Mouse (Mus musculus) kidney, adult 9 months (tissue): ENCODE measurements around the gene Grip1.
A peak's percentile ranks its signal among the peaks of the same experiment; 100 is the strongest.

Experiments
- DNase-seq: peaks from one replicate; pipeline ENCODE4 v3.0.0; 2022

Gene Grip1

GRCm38 (mm10) chr10:119463345-119463744, 9.7 kb downstream of the Grip1 start:
- DNase-seq = no peak

- DNase-seq = no peak
Observed at GRCm38 (mm10) chr10:119463793-119464192, 10.2 kb downstream of the Grip1 start.

DNA sequence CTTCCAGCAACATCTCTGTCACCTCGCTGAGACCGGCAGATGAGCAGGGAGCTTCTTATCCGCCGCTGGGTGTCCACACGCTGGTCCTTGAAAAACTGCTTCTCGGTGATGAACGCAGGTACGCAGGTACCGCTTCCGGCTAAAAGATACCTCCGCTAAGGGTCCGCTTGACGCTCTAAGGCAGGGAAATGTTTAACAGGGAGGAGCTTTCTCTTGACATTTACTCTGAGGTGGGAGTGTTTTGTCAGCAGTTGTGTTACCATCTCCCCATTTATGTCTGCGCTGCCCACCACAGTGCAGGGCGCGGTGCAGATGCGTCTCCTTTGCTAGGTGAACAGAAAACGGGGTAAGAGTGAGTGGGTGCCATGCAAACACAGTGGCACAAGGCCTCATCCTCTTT, 14.3 kb downstream of the Grip1 start:
- DNase-seq = no peak

- DNase-seq = no peak
Observed at GRCm38 (mm10) chr10:119470096-119470495, 16.5 kb downstream of the Grip1 start.

DNA sequence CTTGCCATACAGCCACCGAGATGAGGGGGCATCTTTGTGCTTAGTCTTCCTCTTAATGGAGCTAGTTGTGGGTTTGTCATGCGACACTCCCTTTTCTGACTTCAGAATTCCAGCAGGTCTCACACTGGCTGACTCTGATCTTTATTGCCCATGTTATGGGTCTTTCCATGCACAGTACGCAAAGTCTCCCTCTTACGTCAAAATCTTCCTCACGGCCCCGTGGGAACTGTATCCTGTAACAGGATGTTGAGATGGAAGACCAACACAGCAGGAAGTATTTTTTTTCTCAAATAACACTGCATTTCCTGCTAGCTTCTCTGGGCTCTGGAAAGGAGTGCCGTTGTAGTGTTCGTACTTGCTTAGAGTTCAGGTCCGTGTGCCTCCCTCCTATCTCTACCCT, 21.5 kb downstream of the Grip1 start:
- no peak for DNase-seq

GRCm38 (mm10) chr10:119477661-119478060, 24.0 kb downstream of the Grip1 start:
- DNase-seq = no peak

DNA sequence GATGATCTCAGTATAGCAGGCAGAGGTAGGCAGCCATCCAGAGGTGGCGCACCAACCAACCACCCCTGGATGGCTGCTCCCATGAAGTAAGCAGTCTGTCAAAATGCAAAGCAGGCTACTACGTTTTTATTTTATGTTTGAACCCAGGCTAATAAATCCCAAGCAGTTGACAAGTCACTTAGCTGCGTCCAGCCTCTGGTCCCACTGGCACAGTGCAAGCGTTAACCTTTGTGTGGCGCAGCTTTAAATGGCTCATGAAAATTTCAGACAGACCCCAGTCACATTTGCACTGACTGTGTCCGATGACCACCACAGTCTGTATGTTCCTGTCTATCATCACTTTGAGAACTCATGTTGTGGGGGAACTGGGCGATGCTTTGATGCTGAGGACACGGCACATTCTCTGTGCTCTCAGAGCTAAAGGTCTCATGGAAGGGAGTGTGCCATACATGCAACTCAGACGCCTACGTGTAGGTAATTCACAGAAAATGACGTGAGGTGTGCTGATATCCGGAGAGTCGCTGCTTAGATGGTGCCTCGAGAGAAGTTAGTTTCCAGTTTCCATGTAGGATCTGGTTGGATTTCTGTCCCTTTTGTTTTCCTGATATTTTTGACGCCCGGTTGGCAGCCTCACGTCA, 29.6 kb downstream of the Grip1 start:
- DNase-seq = no peak

DNA sequence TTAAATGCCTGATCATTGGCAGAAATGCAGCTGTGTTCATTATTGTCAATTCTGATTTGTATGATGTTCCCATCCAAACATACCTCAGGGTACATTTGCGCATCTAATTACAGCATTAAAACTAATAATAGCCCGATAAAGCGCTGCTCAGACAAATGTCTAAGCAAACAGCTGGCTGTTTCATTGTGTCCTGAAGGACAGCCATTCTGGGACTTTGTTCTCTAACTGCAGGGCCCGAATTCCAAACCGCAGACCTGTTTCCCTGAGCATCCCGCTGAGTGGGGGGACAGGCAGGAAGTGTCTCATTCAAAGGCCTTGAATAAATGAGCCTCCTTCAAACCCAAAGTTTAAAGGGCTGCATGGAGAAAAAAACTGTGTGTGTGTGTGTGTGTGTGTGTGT, 30.1 kb downstream of the Grip1 start:
- DNase-seq = no peak

DNA sequence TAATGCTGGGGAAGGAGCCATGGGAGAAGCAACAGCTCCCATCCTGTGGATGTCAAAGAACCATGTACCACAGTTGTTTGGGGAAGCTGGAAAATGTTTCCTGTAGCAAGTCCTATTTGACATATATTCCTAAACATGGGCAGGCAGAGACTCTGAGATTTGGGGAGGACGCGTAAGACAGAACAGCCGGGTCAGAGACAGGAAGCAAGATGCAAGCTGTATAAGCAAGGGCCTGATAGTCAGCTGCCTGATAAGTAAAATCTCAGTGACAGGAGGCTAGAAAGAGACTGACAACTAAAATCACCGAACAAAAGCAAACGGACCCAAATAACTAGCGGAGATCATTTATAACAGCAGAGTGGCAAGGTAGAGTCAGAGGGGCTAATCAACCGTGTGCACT, 33.3 kb downstream of the Grip1 start:
- no peak for DNase-seq

GRCm38 (mm10) chr10:119490831-119491230, 37.2 kb downstream of the Grip1 start:
- DNase-seq = no peak

GRCm38 (mm10) chr10:119495317-119495716, 41.7 kb downstream of the Grip1 start:
- no peak for DNase-seq

GRCm38 (mm10) chr10:119496221-119496620, 42.6 kb downstream of the Grip1 start:
- no peak for DNase-seq

GRCm38 (mm10) chr10:119521686-119522085, 68.1 kb downstream of the Grip1 start:
- no peak for DNase-seq

GRCm38 (mm10) chr10:119525730-119526129, 72.1 kb downstream of the Grip1 start:
- DNase-seq = peak; percentile 37

DNA sequence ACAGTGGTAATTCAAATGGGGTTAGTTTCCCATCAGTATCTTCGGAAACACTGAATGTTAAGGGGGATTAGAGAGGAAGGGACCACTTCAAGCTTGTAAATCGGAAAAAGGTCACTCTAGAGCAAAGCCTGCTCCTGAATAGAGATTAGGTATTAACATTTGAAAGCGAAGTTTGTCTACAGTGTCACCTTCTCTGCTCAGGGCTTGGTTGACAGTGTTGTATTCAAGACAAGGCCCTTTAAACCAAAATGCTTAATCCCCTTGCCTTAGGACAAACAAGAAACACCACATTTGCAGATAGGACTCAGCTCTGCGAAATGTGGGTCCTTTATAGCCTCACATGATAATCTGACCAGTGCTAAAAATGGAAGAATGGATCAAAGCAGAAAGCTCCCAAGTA, 81.2 kb downstream of the Grip1 start:
- DNase-seq = no peak

GRCm38 (mm10) chr10:119541655-119542054, 88.0 kb downstream of the Grip1 start:
- DNase-seq = no peak

GRCm38 (mm10) chr10:119543771-119544170, 90.1 kb downstream of the Grip1 start:
- no peak for DNase-seq

- DNase-seq = no peak
Observed at GRCm38 (mm10) chr10:119544743-119545142, 91.1 kb downstream of the Grip1 start.

DNA sequence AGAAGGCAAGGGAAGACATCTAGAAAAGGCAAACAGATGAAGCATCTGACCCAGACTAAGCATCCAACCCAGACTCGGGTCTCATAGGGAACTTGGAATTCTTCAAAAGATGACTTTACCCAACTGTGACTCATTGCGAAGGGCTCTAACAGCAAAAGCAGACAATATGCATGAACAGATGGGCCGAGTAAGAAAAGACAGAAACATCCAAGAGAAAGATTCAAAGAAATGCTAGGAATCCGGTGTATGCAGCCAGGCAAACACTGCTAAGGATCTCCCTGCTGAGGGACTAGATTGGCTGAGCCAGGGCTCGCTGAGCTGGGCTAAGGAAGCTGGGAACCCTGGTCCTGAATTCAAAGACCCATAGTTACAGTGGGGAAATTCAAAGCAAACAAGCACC, 94.2 kb downstream of the Grip1 start:
- DNase-seq = no peak

- no peak for DNase-seq
Observed at GRCm38 (mm10) chr10:119548774-119549173, 95.1 kb downstream of the Grip1 start.

DNA sequence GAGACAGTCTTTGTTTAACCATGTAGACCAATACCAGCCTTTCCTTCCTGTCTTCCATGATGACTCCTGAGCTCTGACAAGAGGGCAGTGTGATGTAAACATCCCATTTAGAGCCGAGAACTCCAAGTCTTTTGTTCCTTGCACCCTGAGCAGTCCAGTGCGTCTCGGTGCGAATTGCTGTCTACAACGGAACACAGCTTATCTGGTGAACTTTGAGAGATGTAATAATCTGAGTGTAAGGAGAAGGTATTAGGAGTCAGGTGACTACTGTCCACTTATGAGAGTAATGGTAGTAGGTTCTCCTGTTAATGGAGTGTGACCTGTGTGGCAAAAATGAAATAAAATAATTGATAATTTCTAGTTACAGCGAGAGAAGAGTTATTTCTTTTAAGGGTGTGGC, 97.0 kb downstream of the Grip1 start:
- no peak for DNase-seq

GRCm38 (mm10) chr10:119556346-119556745, 102.7 kb downstream of the Grip1 start:
- DNase-seq = no peak

DNA sequence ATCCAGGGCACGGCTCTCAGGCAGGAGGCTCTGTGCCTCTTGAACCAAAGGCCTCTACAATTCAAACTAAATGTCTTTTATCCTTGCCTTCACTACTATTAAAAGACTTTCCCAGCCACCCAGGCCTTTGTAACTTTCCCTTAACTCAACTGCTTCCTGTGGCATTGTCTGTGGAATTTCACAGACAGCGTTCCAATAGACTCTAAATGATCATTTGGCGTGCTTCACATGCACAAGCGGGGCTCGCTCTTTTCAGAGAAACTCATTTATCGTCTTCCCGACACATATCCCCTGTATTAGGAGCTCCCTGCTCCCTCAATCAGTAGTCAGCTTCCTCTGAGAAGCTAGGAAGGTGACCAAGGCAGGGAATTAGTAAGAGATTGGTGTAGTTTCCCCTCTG, 104.8 kb downstream of the Grip1 start:
- DNase-seq = no peak

DNA sequence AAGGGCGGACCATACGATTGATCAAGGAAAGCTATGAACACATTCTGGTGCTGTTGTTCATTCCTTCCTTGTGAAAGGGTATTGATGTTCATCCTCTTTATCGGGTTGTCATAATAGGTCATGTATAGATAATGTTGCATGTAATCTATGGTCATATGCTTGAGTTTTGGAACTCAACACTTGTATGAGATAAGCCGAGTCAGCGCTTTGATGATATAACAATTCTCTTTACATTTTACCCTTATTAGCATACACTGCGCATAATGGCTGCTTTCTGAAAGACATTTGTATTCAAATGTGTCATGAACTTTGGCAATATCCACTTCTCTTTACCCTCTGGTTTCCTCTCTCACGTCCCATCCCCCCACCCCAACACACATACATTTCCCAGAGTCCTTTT, 111.2 kb downstream of the Grip1 start:
- no peak for DNase-seq

GRCm38 (mm10) chr10:119573134-119573533, 119.5 kb downstream of the Grip1 start:
- no peak for DNase-seq

DNA sequence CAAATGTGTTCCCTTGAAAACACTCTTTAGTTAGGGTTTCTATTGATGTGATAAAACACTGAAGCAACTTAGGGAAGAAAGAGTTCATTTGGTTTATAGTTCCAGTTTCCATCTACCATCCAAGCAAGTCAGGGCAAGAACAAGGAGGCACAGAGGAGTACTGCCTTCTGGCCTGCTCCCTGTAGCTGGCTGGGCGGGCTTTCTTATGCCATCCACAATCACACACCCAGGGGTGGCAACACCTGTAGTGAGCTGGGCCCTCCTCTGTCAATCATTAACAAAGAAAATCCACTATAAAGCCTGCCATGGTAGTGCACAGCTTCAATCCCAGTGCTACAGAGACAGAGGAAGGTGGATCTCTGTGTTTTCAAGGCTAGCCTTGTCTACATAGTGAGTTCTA, 122.2 kb downstream of the Grip1 start:
- DNase-seq = no peak
